Mouse (Mus musculus): ENCODE results near the gene Prn.

- no peak for TF ChIP-seq CTCF (IDR thresholded peaks at IDR 0.05; ENCODE audit: low read depth)
- no peak for TF ChIP-seq EP300 (IDR thresholded peaks at IDR 0.05; ENCODE audit: low read depth)
Observed at GRCm38 (mm10) chr2:131897336-131898109, 12.2 kb upstream of the Prn start.
